Mouse (Mus musculus): ENCODE measurements around the gene Rtp3.

DNA sequence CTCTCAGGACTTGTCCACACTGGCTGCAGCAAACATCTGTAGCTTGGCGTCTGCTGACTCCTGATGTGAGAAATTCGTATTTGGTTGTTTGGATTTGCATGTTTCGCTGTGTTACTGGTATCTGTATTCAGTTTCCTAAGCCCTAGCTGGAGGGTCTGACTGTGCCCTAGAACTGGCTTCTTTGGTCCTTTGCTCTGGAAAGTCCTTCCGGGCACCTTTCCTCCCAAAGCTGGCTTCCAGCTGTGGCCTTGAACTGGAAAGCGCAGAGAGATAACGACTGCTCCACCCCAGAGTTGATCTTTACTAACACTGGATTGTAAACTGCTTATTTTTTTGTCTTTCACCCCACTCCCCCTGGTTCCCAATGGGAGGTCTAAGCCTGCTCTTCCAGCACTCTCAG lies 42.5 kb downstream of the Rtp3 start:
- TF ChIP-seq POLR2A (IDR thresholded peaks at IDR 0.05; ENCODE audit: insufficient read depth, low read length): no peak
- TF ChIP-seq CTCF (IDR thresholded peaks at IDR 0.05; ENCODE audit: low read depth, low read length): no peak

Measured in ES-Bruce4 (cell line).